Mouse (Mus musculus) spleen, adult 10 weeks (tissue): ENCODE results near the gene Exosc3. TPM values are rescaled to one million over a fixed set of nuclear protein-coding genes. Genes with fewer than 3 reads are reported as not detected.

Source experiments
- polyA plus RNA-seq: library from polyadenylated mRNA; stranded (reverse); fragments of 350-450 nt; fragmentation: Illumina TruSeq; extraction: RNeasy Lipid Tissue Mini Kit (QIAGEN cat#74804); gene quantifications from one replicate; pipeline ENCODE4 v1.2.3, GENCODE M21; 2015; ENCODE audit warnings: low replicate concordance; ENCODE audit not compliant: insufficient read depth

Gene Exosc3
- polyA plus RNA-seq, result 63.5 TPM

GRCm38 (mm10) chr4:45342286-45343155, at the start of gene Exosc3:
TSS of gene Exosc3 (minus strand) at chr4:45342732.

GRCm38 (mm10) chr4:45341669-45342249, 773 bp downstream of the Exosc3 start, which contains the start of gene Dcaf10:
TSS of gene Dcaf10 (plus strand) at chr4:45342101.

DNA sequence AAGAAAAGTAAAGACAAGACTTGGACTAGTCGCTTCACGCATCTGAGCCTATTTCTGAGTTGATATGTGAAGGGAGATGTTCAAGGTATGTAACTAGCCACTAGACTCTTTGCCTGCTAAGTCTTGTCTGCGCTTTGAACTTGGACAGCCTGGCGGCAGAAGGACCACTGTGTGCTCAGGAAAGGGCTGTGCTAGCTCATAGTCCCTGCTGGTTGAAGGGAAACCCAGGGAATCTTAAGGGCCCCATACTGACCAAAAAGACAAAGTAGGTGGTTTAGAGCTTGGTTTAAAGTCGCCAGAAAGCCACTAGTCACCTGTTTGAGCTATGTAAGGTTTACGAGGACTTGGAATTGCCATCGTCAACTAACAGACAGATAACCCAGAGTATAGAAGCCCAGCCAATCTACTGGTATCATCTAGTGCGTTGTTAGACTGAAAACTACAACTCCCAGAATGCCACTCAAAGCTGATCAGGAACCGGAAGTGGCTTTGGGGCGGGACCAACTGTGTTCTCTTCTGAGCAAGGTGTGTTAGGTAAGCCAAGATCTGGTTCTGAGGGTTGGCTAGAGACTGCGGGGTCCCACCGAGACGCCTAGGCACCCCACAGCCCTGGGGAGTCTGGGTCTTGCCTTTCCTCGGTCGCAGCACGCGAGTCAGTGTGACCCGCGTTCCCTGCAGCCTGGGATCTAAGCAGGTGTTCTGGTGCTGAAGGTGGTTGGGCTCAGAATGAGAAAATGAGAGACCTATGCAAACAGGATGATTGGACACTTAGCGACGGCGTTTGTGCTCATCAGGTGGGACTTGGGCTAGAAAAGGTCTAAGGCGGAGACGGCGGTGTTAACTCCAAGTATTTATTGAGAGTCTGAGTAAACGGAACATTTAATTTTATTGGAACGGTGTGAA, 45.6 kb downstream of the Exosc3 start, which contains the start of gene Trmt10b:
Gene Trmt10b (plus strand): TSS at position 466 of the 903 bp plus-strand sequence.

Other genes with a start within 250 kb of the Exosc3 start
- 87.5 TPM for gene Tomm5, start 234.6 kb downstream of the Exosc3 start, polyA plus RNA-seq
- gene Frmpd1, start 157.9 kb downstream of the Exosc3 start, polyA plus RNA-seq, result 0.14 TPM
- 18.5 TPM for gene Trmt10b, start 45.6 kb downstream of the Exosc3 start, polyA plus RNA-seq
- gene Dcaf10, start 631 bp downstream of the Exosc3 start, polyA plus RNA-seq, result 16.5 TPM
- 79.4 TPM for gene Slc25a51, start 66.0 kb upstream of the Exosc3 start, polyA plus RNA-seq
- gene Shb, start 189.7 kb upstream of the Exosc3 start, polyA plus RNA-seq, result 5.2 TPM